Mouse (Mus musculus) liver, embryonic 12.5 days (tissue): Measurements from ENCODE around the gene Trappc3l. TPM values are rescaled to one million over a fixed set of nuclear protein-coding genes. Genes with fewer than 3 reads are reported as not detected.
"Not testable (repeated sequence)": the region's sequence is repeated elsewhere in the genome, so short reads cannot be mapped to it uniquely, and the experiment has no call there.

Source experiments
- ATAC-seq: fragments of 200-750 bp; cut with Nextera tagmentation; 2 replicates; pipeline ENCODE4 v1.8.0; 2017; ENCODE audit warnings: moderate number of reproducible peaks, mild to moderate bottlenecking, moderate library complexity
- H3K27ac ChIP-seq: fragments of 300-500 bp; sonication (generic); 2 replicates; pipeline ENCODE4 v1.5.1; 2016; ENCODE audit warnings: mild to moderate bottlenecking
- H3K27me3 ChIP-seq: fragments of 300-500 bp; sonication (generic); replicated peaks from 2 replicates; pipeline ENCODE4 v1.6.1; 2016; ENCODE audit warnings: mild to moderate bottlenecking, moderate library complexity
- H3K36me3 ChIP-seq: fragments of 300-500 bp; sonication (generic); 2 replicates; pipeline ENCODE4 v1.6.1; 2016; ENCODE audit warnings: mild to moderate bottlenecking, moderate library complexity
- H3K4me1 ChIP-seq: fragments of 300-500 bp; sonication (generic); 2 replicates; pipeline ENCODE4 v1.6.1; 2016
- H3K4me2 ChIP-seq: fragments of 300-500 bp; sonication (generic); 2 replicates; pipeline ENCODE4 v1.6.1; 2016; ENCODE audit warnings: mild to moderate bottlenecking, moderate library complexity
- H3K4me3 ChIP-seq: fragments of 300-500 bp; sonication (generic); 2 replicates; pipeline ENCODE4 v1.5.1; 2016; ENCODE audit warnings: mild to moderate bottlenecking, moderate library complexity
- H3K9ac ChIP-seq: fragments of 300-500 bp; sonication (generic); 2 replicates; pipeline ENCODE4 v1.6.1; 2016; ENCODE audit warnings: mild to moderate bottlenecking, moderate library complexity
- H3K9me3 ChIP-seq: fragments of 300-500 bp; sonication (generic); replicated peaks from 2 replicates; pipeline ENCODE4 v1.6.1; 2016; ENCODE audit warnings: mild to moderate bottlenecking, moderate library complexity
- WGBS: fragments of 180-500 bp; shearing (Covaris S2); methylation state at CpG from one replicate; pipeline ENCODE4 v1.1.7; 2016; ENCODE audit not compliant: insufficient replicate concordance; 5-methylcytosine and 5-hydroxymethylcytosine counted together
- polyA plus RNA-seq: library from polyadenylated mRNA; unstranded; fragments of >200 nt; fragmentation: Nextera tagmentation; extraction: Ambion mirVana; gene quantifications from 2 replicates; pipeline ENCODE4 v1.2.1, GENCODE M21; 2016

The Trappc3l gene
- polyA plus RNA-seq: not detected in 2 replicates

GRCm38 (mm10) chr10:34037401-34037800, at the start of gene Trappc3l:
Gene Trappc3l (plus strand): TSS chr10:34037597.
- Histone ChIP-seq H3K4me3 (no peak within 1 kb of the TSS), H3K27me3 (no peaks in the 10 kb centered on the region), H3K27ac (no peak within 1 kb of the TSS), H3K9me3 (no peaks in the 10 kb centered on the region), H3K36me3 (no peaks in the 10 kb centered on the region), H3K9ac (no peak within 1 kb of the TSS), H3K4me1 (no peaks in the 10 kb centered on the region), H3K4me2 (no peak within 1 kb of the TSS)
- no peak for ATAC-seq
- WGBS: 66% methylated on average over 3 of the region's 3 CpGs

- 90% methylated on average over 6 of the region's 8 CpGs for WGBS
- H3K4me1 ChIP-seq, H3K4me2 ChIP-seq, H3K4me3 ChIP-seq, H3K9ac ChIP-seq, H3K9me3 ChIP-seq, ATAC-seq, H3K27me3 ChIP-seq, H3K27ac ChIP-seq: not testable (repeated sequence)
- peaks cover 85% of the 10 kb centered on the region for H3K36me3 ChIP-seq
These were observed 40.7 kb upstream of the Trappc3l start for GRCm38 (mm10) chr10:33996686-33997085.

GRCm38 (mm10) chr10:33998397-33998796, 39.0 kb upstream of the Trappc3l start:
- Histone ChIP-seq H3K9ac (no peak overlapping the region), H3K9me3 (no peaks in the 10 kb centered on the region), H3K4me1 (peaks cover 9% of the 10 kb centered on the region), H3K4me3 (no peak overlapping the region), H3K36me3 (peaks cover 85% of the 10 kb centered on the region), H3K4me2 (no peak overlapping the region), H3K27me3 (no peaks in the 10 kb centered on the region), H3K27ac (no peak overlapping the region)
- ATAC-seq: peak; percentile 32; the same call in 1 of the 2 replicates

- Histone ChIP-seq H3K36me3 (peaks cover 31% of the 10 kb centered on the region), H3K4me1 (peaks cover 21% of the 10 kb centered on the region), H3K4me2 (no peak overlapping the region), H3K27me3 (no peaks in the 10 kb centered on the region), H3K4me3 (no peak overlapping the region), H3K27ac (no peak overlapping the region), H3K9ac (no peak overlapping the region), H3K9me3 (no peaks in the 10 kb centered on the region)
- WGBS: 91% methylated on average over 4 of the region's 4 CpGs
- ATAC-seq: no peak
These were observed 24.8 kb upstream of the Trappc3l start for GRCm38 (mm10) chr10:34012581-34012980.

- Histone ChIP-seq H3K4me3 (no peak overlapping the region), H3K27me3 (no peaks in the 10 kb centered on the region), H3K4me2 (no peak overlapping the region), H3K4me1 (peaks cover 27% of the 10 kb centered on the region), H3K27ac (no peak overlapping the region), H3K9me3 (no peaks in the 10 kb centered on the region), H3K36me3 (peaks cover 26% of the 10 kb centered on the region), H3K9ac (no peak overlapping the region)
- no peak for ATAC-seq
- WGBS: 78% methylated on average over 2 of the region's 2 CpGs
These were observed 24.2 kb upstream of the Trappc3l start for GRCm38 (mm10) chr10:34013241-34013640.

GRCm38 (mm10) chr10:34018746-34019301, 18.6 kb upstream of the Trappc3l start:
- H3K27ac ChIP-seq: peak overlapping the region; percentile 94
- no peaks in the 10 kb centered on the region for H3K27me3 ChIP-seq
- ATAC-seq: no peak
- peaks cover 50% of the 10 kb centered on the region for H3K4me1 ChIP-seq
- peak overlapping the region; percentile 87 for H3K4me2 ChIP-seq
- H3K36me3 ChIP-seq: 0 out of 2 replicates have a peak, but pooled peaks cover 6% of the 10 kb centered on the region
- no peaks in the 10 kb centered on the region for H3K9me3 ChIP-seq
- peak overlapping the region; percentile 78 for H3K9ac ChIP-seq
- under 1% methylated on average over 21 of the region's 21 CpGs for WGBS
- peak overlapping the region; percentile 81 for H3K4me3 ChIP-seq

- Histone ChIP-seq H3K4me2 (peak within 1 kb of the TSS; percentile 87), H3K9ac (peak within 1 kb of the TSS; percentile 78), H3K27me3 (no peaks in the 10 kb centered on the region), H3K36me3 (0 out of 2 replicates have a peak, but pooled peaks cover 3% of the 10 kb centered on the region), H3K4me3 (peak within 1 kb of the TSS; percentile 81), H3K9me3 (no peaks in the 10 kb centered on the region), H3K27ac (peak within 1 kb of the TSS; percentile 94), H3K4me1 (peaks cover 50% of the 10 kb centered on the region)
- under 1% methylated on average over 82 of the region's 82 CpGs for WGBS
- peak; percentile 99 for ATAC-seq
These were observed 17.9 kb upstream of the Trappc3l start, which contains the start of gene Rwdd1 for GRCm38 (mm10) chr10:34019302-34020075. Gene Rwdd1 (minus strand): TSS chr10:34019624.

GRCm38 (mm10) chr10:34030322-34030721, 7.1 kb upstream of the Trappc3l start:
- Histone ChIP-seq H3K27me3 (no peaks in the 10 kb centered on the region), H3K4me3 (no peak overlapping the region), H3K27ac (no peak overlapping the region), H3K9ac (no peak overlapping the region), H3K36me3 (no peaks in the 10 kb centered on the region), H3K4me2 (no peak overlapping the region), H3K9me3 (no peaks in the 10 kb centered on the region), H3K4me1 (no peaks in the 10 kb centered on the region)
- ATAC-seq: no peak
- WGBS: 26% methylated on average over 5 of the region's 5 CpGs

GRCm38 (mm10) chr10:34033630-34034305, 3.6 kb upstream of the Trappc3l start:
- peak overlapping the region; percentile 54 for H3K4me2 ChIP-seq
- H3K27ac ChIP-seq: no peak overlapping the region
- no peaks in the 10 kb centered on the region for H3K27me3 ChIP-seq
- H3K4me1 ChIP-seq: no peaks in the 10 kb centered on the region
- WGBS: 18% methylated on average over 22 of the region's 22 CpGs
- ATAC-seq: peak; percentile 64; the same call in 1 of the 2 replicates
- H3K9me3 ChIP-seq: no peaks in the 10 kb centered on the region
- H3K36me3 ChIP-seq: no peaks in the 10 kb centered on the region
- no peak overlapping the region for H3K9ac ChIP-seq
- no peak overlapping the region for H3K4me3 ChIP-seq

- ATAC-seq: no peak
- Histone ChIP-seq H3K36me3 (no peaks in the 10 kb centered on the region), H3K9ac (no peak overlapping the region), H3K27me3 (no peaks in the 10 kb centered on the region), H3K9me3 (no peaks in the 10 kb centered on the region), H3K4me3 (no peak overlapping the region), H3K27ac (no peak overlapping the region), H3K4me2 (no peak overlapping the region), H3K4me1 (no peaks in the 10 kb centered on the region)
- 13% methylated on average over 5 of the region's 5 CpGs for WGBS
These were observed 810 bp upstream of the Trappc3l start for GRCm38 (mm10) chr10:34036587-34036986.

- no peak within 1 kb of the TSS for H3K4me2 ChIP-seq
- H3K9ac ChIP-seq: no peak within 1 kb of the TSS
- no peaks in the 10 kb centered on the region for H3K36me3 ChIP-seq
- no peaks in the 10 kb centered on the region for H3K4me1 ChIP-seq
- H3K4me3 ChIP-seq: no peak within 1 kb of the TSS
- 58% methylated on average over 5 of the region's 5 CpGs for WGBS
- ATAC-seq: no peak
- H3K27ac ChIP-seq: no peak within 1 kb of the TSS
- no peaks in the 10 kb centered on the region for H3K9me3 ChIP-seq
- H3K27me3 ChIP-seq: no peaks in the 10 kb centered on the region
These were observed 6.8 kb downstream of the Trappc3l start, which contains the start of gene Calhm4 for GRCm38 (mm10) chr10:34044210-34044609. Gene Calhm4 (minus strand): TSS chr10:34044310.

GRCm38 (mm10) chr10:34053987-34054386, 16.6 kb downstream of the Trappc3l start:
- no peak overlapping the region for H3K4me2 ChIP-seq
- no peaks in the 10 kb centered on the region for H3K27me3 ChIP-seq
- WGBS: 54% methylated on average over 2 of the region's 2 CpGs

More at GRCm38 (mm10) chr10:34053987-34054386, 16.6 kb downstream of the Trappc3l start:
- Histone ChIP-seq H3K4me3 (no peak overlapping the region), H3K36me3 (no peaks in the 10 kb centered on the region), H3K9ac (no peak overlapping the region), H3K4me1 (no peaks in the 10 kb centered on the region), H3K27ac (no peak overlapping the region), H3K9me3 (no peaks in the 10 kb centered on the region)
- ATAC-seq: no peak
